ENCODE assay signal across 10 mouse cellular contexts in the genomic region with DNA sequence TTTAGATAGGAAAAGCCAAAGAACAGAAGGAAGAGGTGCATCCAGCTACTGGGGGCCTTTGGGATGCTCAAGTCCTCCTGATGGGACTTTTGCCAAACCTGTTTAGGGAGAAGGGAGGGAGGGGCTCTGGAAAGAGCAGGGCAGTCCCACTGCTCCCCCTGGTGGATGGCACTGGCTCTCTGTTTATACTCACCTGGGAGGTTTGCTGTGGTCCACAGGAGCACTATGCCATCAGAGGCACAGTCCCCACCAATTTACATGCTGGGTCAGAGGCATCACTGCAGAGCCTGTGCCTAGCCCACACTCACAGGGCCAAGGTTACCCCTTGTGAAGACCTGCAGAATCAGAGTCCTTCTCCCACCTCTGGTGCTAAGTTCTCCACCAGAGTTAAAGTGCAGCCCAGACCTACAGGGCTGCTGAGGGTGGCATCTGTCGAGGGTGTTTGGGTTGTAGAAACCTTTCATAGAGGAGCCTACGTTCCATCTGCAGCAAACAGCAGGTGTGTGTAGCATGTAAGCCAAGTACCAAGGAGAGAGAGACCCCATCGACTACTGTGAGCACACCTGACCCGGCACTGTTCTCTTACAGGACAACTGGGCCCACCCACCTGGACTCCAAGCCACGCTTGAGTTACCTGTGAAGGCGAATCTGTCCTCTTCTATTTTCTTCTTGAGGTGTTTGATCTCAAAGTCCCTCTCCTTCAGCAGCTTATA. TPM values are rescaled to one million over a fixed set of nuclear protein-coding genes. Genes with fewer than 3 reads are reported as not detected.
DNase-seq lines count a peak whose midpoint lies in the region; ATAC-seq and TF ChIP-seq lines count a peak whose summit lies in the region.
"Had no signal": no experiment of that assay in that cellular context is flagged by ENCODE, and none has a peak within 500 bp of the region (broad histone marks: within the 10 kb centered on the region; RNA-seq: fewer than 3 reads in every experiment).

No protein-coding gene starts in this region.

- H3K27me3 ChIP-seq in heart, embryonic 16.5 days (ENCODE audit: control insufficient read depth, insufficient read depth, low read length) = no peaks in the 10 kb centered on the region
- H3K27me3 ChIP-seq: embryonic facial prominence, embryonic 12.5 days; limb, embryonic 12.5 days had no signal

- no peak overlapping the region for H3K4me3 ChIP-seq in heart, embryonic 16.5 days (ENCODE audit: low read length)
- no peak overlapping the region for H3K4me3 ChIP-seq in cortical plate, adult 2 months (ENCODE audit: insufficient read depth, low read length)
- H3K4me3 ChIP-seq: embryonic facial prominence, embryonic 12.5 days; limb, embryonic 12.5 days had no signal

- no peaks in the 10 kb centered on the region for H3K4me1 ChIP-seq in heart, embryonic 16.5 days (ENCODE audit: control insufficient read depth, insufficient read depth, low read length)
- H3K4me1 ChIP-seq in cortical plate, adult 2 months (ENCODE audit: control insufficient read depth, insufficient read depth, low read length) = peaks cover 10% of the 10 kb centered on the region
- H3K4me1 ChIP-seq: embryonic facial prominence, embryonic 12.5 days; limb, embryonic 12.5 days had no signal

- no peak overlapping the region for H3K27ac ChIP-seq in heart, embryonic 16.5 days (ENCODE audit: low read length)
- no peak overlapping the region for H3K27ac ChIP-seq in cortical plate, adult 2 months (ENCODE audit: insufficient read depth, low read length)
- H3K27ac ChIP-seq: embryonic facial prominence, embryonic 12.5 days; limb, embryonic 12.5 days had no signal

- no peaks in the 10 kb centered on the region for H3K36me3 ChIP-seq in heart, embryonic 16.5 days (ENCODE audit: control insufficient read depth, insufficient read depth)
- H3K36me3 ChIP-seq: embryonic facial prominence, embryonic 12.5 days; limb, embryonic 12.5 days had no signal

- WGBS in heart, embryonic 16.5 days = 71% methylated on average over 6 of the region's 6 CpGs

- H3K4me2 ChIP-seq in heart, embryonic 16.5 days (ENCODE audit: low read depth, low read length) = no peak overlapping the region
- H3K4me2 ChIP-seq: embryonic facial prominence, embryonic 12.5 days; limb, embryonic 12.5 days had no signal

- intact Hi-C loops in heart, postnatal 25 days (cut with DNase I) = loop anchor here (5.0 kb wide), 1 partner anchor 68 kb away; no protein-coding TSS in a partner anchor

- 0 out of 2 replicates have a peak, but pooled peaks have one; percentile 6 for ATAC-seq in heart, embryonic 16.5 days (replicated peaks; ENCODE audit: extremely low read depth, insufficient read depth, low FRiP score)

- no peak for DNase-seq in heart, postnatal 25 days (ENCODE audit: low spot score)
- peak; percentile 32 for DNase-seq in 416B (ENCODE audit: low read depth)
- peak; percentile 46 for DNase-seq in Muller cell, postnatal 12 days (ENCODE audit: inconsistent ontology term)
- peak; percentile 68 for DNase-seq in kidney, postnatal 10 days
- DNase-seq in mesoderm, embryonic 11.5 days (ENCODE audit: low read depth, low spot score) = peak; percentile 39
- DNase-seq in thymus, postnatal 4 days = peak; percentile 78

- no peaks in the 10 kb centered on the region for H3K9me3 ChIP-seq in heart, embryonic 16.5 days (replicated peaks; ENCODE audit: control insufficient read depth, low read length)
- H3K9me3 ChIP-seq: embryonic facial prominence, embryonic 12.5 days; limb, embryonic 12.5 days had no signal

- TF ChIP-seq POLR2A in cortical plate, adult 2 months (IDR thresholded peaks at IDR 0.05; ENCODE audit: extremely low read depth, insufficient read depth, low read length) = no peak

- no peak overlapping the region for H3K9ac ChIP-seq in heart, embryonic 16.5 days (ENCODE audit: low read length)
- H3K9ac ChIP-seq: embryonic facial prominence, embryonic 12.5 days; limb, embryonic 12.5 days had no signal

- TF ChIP-seq CTCF in cortical plate, adult 2 months (IDR thresholded peaks at IDR 0.05; ENCODE audit: extremely low read depth, insufficient read depth, low read length) = peak; percentile 62

RNA-seq across cellular contexts. Expression of gene Ccdc13, which starts 8.9 kb away (rescaled TPM):
- polyA plus RNA-seq in heart, embryonic 16.5 days (2015; fragmentation: Nextera tagmentation; extraction: Ambion mirVana) = 0.34 and 0.42 TPM in 2 replicates
- total RNA-seq in heart, postnatal 25 days (2021) = not detected
- 11.8 and 13.4 TPM in 2 replicates for polyA plus RNA-seq in cortical plate, adult 2 months (2012; rRNA removed)

RNA-seq across cellular contexts. Expression of gene Higd1a, which starts 27.8 kb away (rescaled TPM):
- 214 and 262 TPM in 2 replicates for polyA plus RNA-seq in heart, embryonic 16.5 days (2015; fragmentation: Nextera tagmentation; extraction: Ambion mirVana)
- total RNA-seq in heart, postnatal 25 days (2021) = 100 to 1,000 TPM; 208 to 239 TPM
- polyA plus RNA-seq in cortical plate, adult 2 months (2012; rRNA removed) = 97.6 and 101 TPM in 2 replicates

RNA-seq across cellular contexts. Expression of gene Hhatl, which starts 38.1 kb away (rescaled TPM):
- polyA plus RNA-seq in heart, embryonic 16.5 days (2015; fragmentation: Nextera tagmentation; extraction: Ambion mirVana) = 23.8 and 25.3 TPM in 2 replicates
- total RNA-seq in heart, postnatal 25 days (2021) = 100 to 1,000 TPM; 118 to 123 TPM
- polyA plus RNA-seq in cortical plate, adult 2 months (2012; rRNA removed) = 21.2 and 22.4 TPM in 2 replicates

RNA-seq across cellular contexts. Expression of gene Klhl40, which starts 53.0 kb away (rescaled TPM):
- polyA plus RNA-seq in heart, embryonic 16.5 days (2015; fragmentation: Nextera tagmentation; extraction: Ambion mirVana) = 6.5 and 6.8 TPM in 2 replicates
- total RNA-seq in heart, postnatal 25 days (2021) = 10 to 100 TPM; 10.1 to 10.5 TPM
- 6.6 and 8.7 TPM in 2 replicates for polyA plus RNA-seq in cortical plate, adult 2 months (2012; rRNA removed)
